Mouse (Mus musculus): ENCODE data around the gene Apc2. TPM values are rescaled to one million over a fixed set of nuclear protein-coding genes. Genes with fewer than 3 reads are reported as not detected.

Gene Apc2
- polyA plus RNA-seq, 1 experiment: 1.8 TPM

GRCm38 (mm10) chr10:80276238-80276637, 19.5 kb upstream of the Apc2 start:
- TF ChIP-seq POLR2A (IDR thresholded peaks at IDR 0.05; ENCODE audit: control insufficient read depth, low read depth, low read length) (no peak), CTCF (IDR thresholded peaks at IDR 0.05; ENCODE audit: control insufficient read depth, insufficient read depth, insufficient replicate concordance, low read depth, low read length) (no peak)
- peaks cover 3% of the 10 kb centered on the region; the same call in 1 of the 2 replicates for H3K4me1 ChIP-seq (ENCODE audit: control insufficient read depth, insufficient read depth, low read length)
- H3K36me3 ChIP-seq (ENCODE audit: control insufficient read depth, insufficient read depth, low read length): peaks cover 4% of the 10 kb centered on the region
- H3K27me3 ChIP-seq (ENCODE audit: control insufficient read depth, insufficient read depth, low read length): no peaks in the 10 kb centered on the region
- no peak overlapping the region for H3K4me3 ChIP-seq (ENCODE audit: control insufficient read depth, low read depth, low read length)
- no peak overlapping the region for H3K27ac ChIP-seq (ENCODE audit: control insufficient read depth, insufficient read depth, low read depth, low read length)

GRCm38 (mm10) chr10:80278390-80278789, 17.4 kb upstream of the Apc2 start:
- H3K27me3 ChIP-seq (ENCODE audit: control insufficient read depth, insufficient read depth, low read length): no peaks in the 10 kb centered on the region
- peaks cover 4% of the 10 kb centered on the region for H3K36me3 ChIP-seq (ENCODE audit: control insufficient read depth, insufficient read depth, low read length)
- TF ChIP-seq CTCF (IDR thresholded peaks at IDR 0.05; ENCODE audit: control insufficient read depth, insufficient read depth, insufficient replicate concordance, low read depth, low read length): no peak
- no peak for TF ChIP-seq POLR2A (IDR thresholded peaks at IDR 0.05; ENCODE audit: control insufficient read depth, low read depth, low read length)

GRCm38 (mm10) chr10:80279273-80279672, 16.5 kb upstream of the Apc2 start:
- Histone ChIP-seq H3K27me3 (ENCODE audit: control insufficient read depth, insufficient read depth, low read length) (no peaks in the 10 kb centered on the region), H3K4me3 (ENCODE audit: control insufficient read depth, low read depth, low read length) (no peak overlapping the region), H3K4me1 (ENCODE audit: control insufficient read depth, insufficient read depth, low read length) (no peaks in the 10 kb centered on the region), H3K27ac (ENCODE audit: control insufficient read depth, insufficient read depth, low read depth, low read length) (no peak overlapping the region), H3K36me3 (ENCODE audit: control insufficient read depth, insufficient read depth, low read length) (peaks cover 4% of the 10 kb centered on the region)
- no peak for TF ChIP-seq CTCF (IDR thresholded peaks at IDR 0.05; ENCODE audit: control insufficient read depth, insufficient read depth, insufficient replicate concordance, low read depth, low read length)
- no peak for TF ChIP-seq POLR2A (IDR thresholded peaks at IDR 0.05; ENCODE audit: control insufficient read depth, low read depth, low read length)

More at GRCm38 (mm10) chr10:80278390-80278789, 17.4 kb upstream of the Apc2 start:
- no peak overlapping the region for H3K27ac ChIP-seq (ENCODE audit: control insufficient read depth, insufficient read depth, low read depth, low read length)
- H3K4me3 ChIP-seq (ENCODE audit: control insufficient read depth, low read depth, low read length): no peak overlapping the region
- H3K4me1 ChIP-seq (ENCODE audit: control insufficient read depth, insufficient read depth, low read length): no peaks in the 10 kb centered on the region

GRCm38 (mm10) chr10:80281304-80281703, 14.5 kb upstream of the Apc2 start:
- no peaks in the 10 kb centered on the region for H3K4me1 ChIP-seq (ENCODE audit: control insufficient read depth, insufficient read depth, low read length)
- no peaks in the 10 kb centered on the region for H3K27me3 ChIP-seq (ENCODE audit: control insufficient read depth, insufficient read depth, low read length)
- H3K36me3 ChIP-seq (ENCODE audit: control insufficient read depth, insufficient read depth, low read length): peaks cover 2% of the 10 kb centered on the region
- TF ChIP-seq POLR2A (IDR thresholded peaks at IDR 0.05; ENCODE audit: control insufficient read depth, low read depth, low read length): no peak
- TF ChIP-seq CTCF (IDR thresholded peaks at IDR 0.05; ENCODE audit: control insufficient read depth, insufficient read depth, insufficient replicate concordance, low read depth, low read length): no peak
- no peak overlapping the region for H3K27ac ChIP-seq (ENCODE audit: control insufficient read depth, insufficient read depth, low read depth, low read length)
- no peak overlapping the region for H3K4me3 ChIP-seq (ENCODE audit: control insufficient read depth, low read depth, low read length)

GRCm38 (mm10) chr10:80281921-80282371, 13.8 kb upstream of the Apc2 start:
- Histone ChIP-seq H3K27ac (ENCODE audit: control insufficient read depth, insufficient read depth, low read depth, low read length) (no peak overlapping the region), H3K36me3 (ENCODE audit: control insufficient read depth, insufficient read depth, low read length) (peaks cover 2% of the 10 kb centered on the region), H3K4me3 (ENCODE audit: control insufficient read depth, low read depth, low read length) (no peak overlapping the region), H3K27me3 (ENCODE audit: control insufficient read depth, insufficient read depth, low read length) (no peaks in the 10 kb centered on the region), H3K4me1 (ENCODE audit: control insufficient read depth, insufficient read depth, low read length) (no peaks in the 10 kb centered on the region)
- no peak for TF ChIP-seq CTCF (IDR thresholded peaks at IDR 0.05; ENCODE audit: control insufficient read depth, insufficient read depth, insufficient replicate concordance, low read depth, low read length)
- no peak for TF ChIP-seq POLR2A (IDR thresholded peaks at IDR 0.05; ENCODE audit: control insufficient read depth, low read depth, low read length)

- no peaks in the 10 kb centered on the region for H3K4me1 ChIP-seq (ENCODE audit: control insufficient read depth, insufficient read depth, low read length)
- no peaks in the 10 kb centered on the region for H3K27me3 ChIP-seq (ENCODE audit: control insufficient read depth, insufficient read depth, low read length)
- H3K27ac ChIP-seq (ENCODE audit: control insufficient read depth, insufficient read depth, low read depth, low read length): no peak overlapping the region
- TF ChIP-seq POLR2A (IDR thresholded peaks at IDR 0.05; ENCODE audit: control insufficient read depth, low read depth, low read length): no peak
- no peak for TF ChIP-seq CTCF (IDR thresholded peaks at IDR 0.05; ENCODE audit: control insufficient read depth, insufficient read depth, insufficient replicate concordance, low read depth, low read length)
- no peak overlapping the region for H3K4me3 ChIP-seq (ENCODE audit: control insufficient read depth, low read depth, low read length)
- H3K36me3 ChIP-seq (ENCODE audit: control insufficient read depth, insufficient read depth, low read length): no peaks in the 10 kb centered on the region; the same call in none of the 2 replicates
Observed at GRCm38 (mm10) chr10:80282481-80283441, 13.0 kb upstream of the Apc2 start.

Data from testis, adult 2 months (tissue).